Mouse (Mus musculus) 3134 (cell line): ENCODE measurements around the gene Peak1.

Experiments used
- DNase-seq: peaks from one replicate; pipeline ENCODE4 v3.0.0-alpha.2; 2011; ENCODE audit warnings: low spot score; ENCODE audit not compliant: insufficient read length; ENCODE audit errors: extremely low read depth

Peak1 gene

DNA sequence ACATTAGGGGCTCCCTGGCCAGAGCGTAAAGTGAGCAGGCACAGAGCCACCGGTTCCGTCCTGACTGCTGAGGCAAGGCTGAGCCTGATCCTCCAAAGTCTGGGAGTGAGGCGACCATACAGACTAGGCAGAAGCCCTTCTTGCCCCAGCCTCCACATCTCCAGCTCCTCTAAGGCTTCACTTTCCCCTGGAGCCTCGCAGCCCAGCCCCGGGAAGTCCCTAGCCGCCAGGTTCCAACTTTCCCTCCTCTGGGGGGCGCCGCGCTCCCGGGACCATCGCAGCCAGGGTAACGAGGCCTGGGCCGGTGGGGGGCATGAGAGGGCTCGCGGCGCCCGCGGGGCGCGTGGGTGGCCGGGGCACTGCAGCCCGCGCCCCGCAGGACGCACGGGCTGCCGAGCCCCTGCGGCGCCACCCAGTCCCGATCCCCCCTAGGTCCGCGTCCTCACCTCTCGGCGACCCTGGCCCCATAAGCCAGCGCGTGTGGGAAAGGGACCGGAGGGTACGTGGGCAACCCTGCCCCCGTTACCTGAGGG lies 386 bp downstream of the Peak1 start:
- DNase-seq = no peak

- no peak for DNase-seq
Measured at GRCm38 (mm10) chr9:56415935-56416607, 1.8 kb downstream of the Peak1 start.

- no peak for DNase-seq
Measured at GRCm38 (mm10) chr9:56415393-56415792, 2.5 kb downstream of the Peak1 start.

DNA sequence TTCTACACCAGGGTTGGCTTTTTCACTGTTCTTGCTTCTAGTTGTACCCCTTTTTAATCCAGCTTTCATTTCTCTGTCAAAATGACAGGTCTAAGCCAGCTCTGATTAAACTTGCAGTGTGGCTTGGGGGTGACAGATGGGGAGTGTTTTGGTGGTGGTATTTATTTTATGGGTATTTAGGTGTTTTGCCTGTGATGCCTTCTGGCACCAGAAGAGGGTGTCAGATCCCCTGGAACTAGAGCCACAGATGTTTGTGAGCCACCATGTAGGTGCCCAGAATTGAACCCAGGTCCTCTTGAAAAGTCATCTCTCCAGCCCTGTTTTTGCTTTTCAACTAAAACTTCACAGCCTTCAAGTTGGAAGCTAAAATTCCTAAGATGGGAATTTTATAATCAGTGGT lies 3.5 kb downstream of the Peak1 start:
- no peak for DNase-seq

DNA sequence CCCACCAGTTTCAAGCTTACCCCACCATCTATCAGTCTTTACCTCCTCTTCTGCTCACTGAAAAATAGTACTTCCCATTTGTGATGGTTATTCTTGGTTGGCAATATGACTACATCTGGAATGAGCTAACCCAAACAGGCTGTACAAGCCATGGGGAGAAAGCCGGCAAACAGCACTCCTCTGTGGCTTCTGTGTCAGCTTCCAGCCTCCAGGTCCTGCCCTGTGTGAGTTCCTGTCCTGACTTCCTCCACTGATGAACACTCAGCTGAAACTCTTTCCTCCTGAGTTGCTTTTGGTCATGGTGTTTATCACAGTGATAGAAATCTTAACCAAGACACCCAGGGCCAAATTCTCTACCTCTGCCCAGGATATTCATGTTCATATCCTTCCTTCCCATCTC lies 5.2 kb downstream of the Peak1 start:
- DNase-seq = no peak

- no peak for DNase-seq
Measured at GRCm38 (mm10) chr9:56409928-56410327, 7.9 kb downstream of the Peak1 start.

DNA sequence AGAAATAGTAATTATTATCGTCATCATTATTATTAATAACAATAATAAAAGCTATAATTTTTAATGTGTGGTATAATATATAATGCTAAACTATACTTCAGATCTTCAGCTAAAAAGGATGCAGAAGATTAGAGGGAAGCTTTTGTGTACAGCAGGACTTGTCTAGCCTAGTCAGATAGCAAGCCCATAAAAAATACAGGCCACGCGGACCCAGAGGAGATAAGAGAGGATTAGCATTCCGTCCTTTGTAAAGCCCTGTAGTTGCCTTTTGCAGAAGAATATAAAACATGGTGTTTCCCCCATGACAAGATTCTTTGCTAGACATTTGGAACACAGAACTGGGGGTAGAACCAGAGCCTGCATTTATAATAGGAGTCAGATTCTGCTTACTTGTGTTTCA lies 13.2 kb downstream of the Peak1 start:
- no peak for DNase-seq

DNA sequence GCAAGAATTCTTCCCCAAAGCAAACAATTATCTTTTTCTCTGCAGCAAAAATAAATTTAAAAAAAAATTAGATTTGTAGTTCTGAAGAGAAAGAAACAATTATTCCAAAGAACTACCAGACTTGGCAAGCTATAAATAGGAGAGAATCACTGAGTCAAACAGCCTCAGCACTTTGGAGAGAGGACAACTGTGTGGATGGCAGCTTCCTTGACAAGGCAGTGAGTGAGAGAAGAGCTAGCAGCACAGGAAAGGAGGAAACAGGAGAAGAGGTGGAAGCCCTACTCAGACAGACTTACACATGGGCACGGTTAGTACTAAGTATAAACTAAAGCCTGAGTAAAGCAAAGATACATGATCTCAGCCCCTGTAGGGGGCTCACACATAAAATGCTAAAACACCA lies 21.6 kb downstream of the Peak1 start:
- DNase-seq = no peak

GRCm38 (mm10) chr9:56392857-56393256 lies 25.0 kb downstream of the Peak1 start:
- DNase-seq = peak; percentile 16

DNA sequence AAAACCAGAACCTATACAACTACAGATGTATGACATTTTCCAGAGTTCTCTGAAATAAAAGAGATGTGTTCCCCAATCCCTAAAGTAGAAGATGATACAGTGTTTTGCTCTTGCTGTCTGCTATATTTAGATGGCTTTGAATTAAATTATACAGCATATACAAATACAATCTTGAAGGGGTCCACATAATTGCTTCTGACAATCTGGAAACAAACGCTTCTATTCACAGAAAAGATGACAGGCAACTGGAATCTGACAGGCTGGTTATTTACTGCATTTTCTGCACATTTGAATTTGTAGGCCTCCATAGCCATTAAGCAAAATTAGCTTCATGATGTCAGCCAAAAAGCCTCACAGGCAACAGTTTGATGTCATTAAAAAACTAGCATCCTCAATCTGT lies 35.1 kb downstream of the Peak1 start:
- DNase-seq = no peak

DNA sequence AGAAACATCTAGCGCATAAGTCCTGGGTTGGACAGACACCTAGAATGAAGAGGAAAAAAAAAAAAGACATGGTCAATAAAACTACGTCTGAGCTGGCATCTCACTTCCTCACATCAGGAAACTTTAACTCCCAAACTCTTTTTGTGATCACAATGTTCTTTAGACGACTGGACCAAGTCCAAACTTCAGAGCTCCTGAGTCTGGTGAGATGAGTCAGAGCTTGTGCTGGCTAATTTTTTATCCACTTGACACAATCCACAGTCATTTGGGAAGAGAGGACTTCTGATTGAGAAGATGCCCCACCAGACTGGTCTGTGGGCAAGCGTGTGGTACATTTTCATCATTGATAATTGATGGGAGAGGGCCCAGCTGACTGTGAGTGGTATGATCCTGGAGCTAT lies 43.5 kb downstream of the Peak1 start:
- DNase-seq = peak; percentile 25

- DNase-seq = peak; percentile 47
Measured at GRCm38 (mm10) chr9:56370710-56371109, 47.2 kb downstream of the Peak1 start.

DNA sequence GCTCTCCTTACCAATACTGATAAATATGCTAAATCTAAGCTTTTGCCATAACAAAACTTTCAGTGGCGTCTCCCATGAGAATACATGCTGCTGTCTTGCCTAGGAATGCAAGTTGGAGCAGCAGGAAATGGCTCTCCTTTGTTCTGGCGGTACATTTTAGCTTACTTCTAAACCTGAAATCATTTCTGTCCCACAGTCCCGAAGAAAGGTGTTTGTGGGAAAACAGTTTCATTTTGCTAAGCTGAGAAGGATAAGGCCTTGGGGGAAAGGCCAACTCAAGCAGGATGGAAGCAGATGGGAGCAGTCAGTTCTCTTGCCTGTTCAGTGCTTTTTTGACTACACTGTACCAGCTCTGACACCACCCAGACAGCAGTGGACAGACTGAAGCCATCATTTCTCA lies 49.1 kb downstream of the Peak1 start:
- no peak for DNase-seq

DNA sequence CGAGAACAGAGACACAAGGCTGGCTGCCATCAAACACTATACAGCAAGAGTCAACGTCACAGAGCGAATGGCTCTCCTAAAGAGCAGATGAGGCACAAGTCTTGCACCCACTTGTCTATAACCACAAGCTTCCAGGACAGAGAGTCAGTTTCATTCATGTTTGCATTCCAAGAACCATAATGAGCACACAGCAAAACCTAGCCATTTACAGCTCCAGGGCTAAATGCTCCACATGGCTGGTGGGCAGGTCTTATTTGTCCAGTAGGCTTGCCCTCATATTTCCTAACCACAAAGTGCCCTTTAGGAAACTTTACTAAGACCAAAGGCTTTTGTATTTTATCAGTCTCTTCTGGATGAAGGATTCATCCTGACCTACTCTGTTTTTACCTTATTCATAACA lies 54.6 kb downstream of the Peak1 start:
- DNase-seq = no peak

- no peak for DNase-seq
Measured at GRCm38 (mm10) chr9:56359261-56359660, 58.6 kb downstream of the Peak1 start.

- no peak for DNase-seq
Measured at GRCm38 (mm10) chr9:56355186-56355585, 62.7 kb downstream of the Peak1 start.

DNA sequence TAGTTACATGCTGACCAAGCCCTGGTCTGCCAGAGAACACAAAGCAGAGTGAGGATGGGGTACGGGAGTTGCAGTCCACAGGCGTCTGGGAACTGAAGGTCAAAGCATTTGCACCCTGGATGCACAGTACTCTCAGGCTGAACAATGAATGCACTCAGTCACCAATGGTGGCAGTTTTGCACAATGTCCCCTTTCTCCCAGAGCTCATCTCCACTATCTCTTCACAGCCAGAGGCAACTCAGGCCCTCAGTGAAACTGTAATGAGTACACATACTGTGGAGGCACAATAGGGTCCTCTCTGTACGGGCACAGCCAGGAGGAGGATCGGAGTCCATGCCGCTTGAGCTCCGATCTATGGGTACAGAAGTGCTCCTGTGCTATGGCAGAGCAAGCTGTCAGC lies 71.5 kb downstream of the Peak1 start:
- DNase-seq = no peak

DNA sequence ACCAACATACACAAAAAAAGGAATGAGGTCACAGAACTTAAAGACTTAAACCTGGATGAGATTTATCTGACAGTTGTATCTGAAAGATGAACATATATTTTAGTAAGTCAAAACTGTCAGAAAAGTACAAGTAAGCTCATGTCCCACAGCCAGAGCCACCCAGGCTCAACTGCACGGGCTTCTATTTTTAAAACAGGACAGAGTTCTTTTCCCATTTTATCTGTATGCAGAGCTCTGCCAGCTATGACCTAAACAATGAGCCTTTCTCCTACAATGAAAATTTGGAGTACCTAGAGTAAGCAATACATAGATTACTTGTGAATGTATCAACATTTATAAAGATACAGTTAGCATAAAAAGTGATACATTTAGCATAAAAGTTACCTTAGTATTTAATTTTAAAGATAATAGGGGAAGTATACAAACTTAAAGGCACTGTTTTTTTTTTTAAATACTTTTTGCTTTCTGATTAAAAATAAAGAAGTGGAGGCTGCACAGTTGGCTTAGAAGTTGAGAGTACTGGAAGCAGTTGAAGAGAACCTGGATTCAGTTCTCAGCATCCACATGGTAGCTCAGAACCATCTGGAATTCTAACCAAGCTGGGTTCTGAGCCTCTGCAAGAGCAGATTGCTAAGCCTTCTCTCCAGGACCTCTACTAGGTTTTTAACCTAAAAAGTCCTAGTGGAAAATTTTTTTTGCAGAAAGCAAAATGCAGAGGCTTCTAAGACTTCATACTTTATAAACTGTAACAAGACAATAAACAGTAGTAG lies 78.3 kb downstream of the Peak1 start:
- DNase-seq = no peak

DNA sequence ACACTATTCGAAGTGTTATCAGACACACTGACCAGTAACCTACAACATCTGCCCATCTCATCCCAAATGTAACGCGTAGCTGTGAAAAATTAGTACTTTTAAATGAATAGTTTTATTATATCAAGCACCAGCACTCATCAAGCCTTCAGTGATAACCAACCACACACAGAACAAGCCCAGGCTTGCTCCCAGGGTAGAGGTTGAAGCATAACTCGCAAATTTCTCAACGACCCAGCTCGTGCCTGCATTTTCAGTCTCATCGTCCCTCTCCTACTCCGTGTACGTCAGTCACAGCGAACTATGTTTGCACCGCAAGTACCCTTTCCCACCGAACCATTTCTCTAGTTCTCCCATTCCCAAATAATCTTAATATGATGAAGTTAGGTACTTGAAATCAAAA lies 83.5 kb downstream of the Peak1 start:
- no peak for DNase-seq

GRCm38 (mm10) chr9:56332774-56333173 lies 85.1 kb downstream of the Peak1 start:
- DNase-seq = no peak

DNA sequence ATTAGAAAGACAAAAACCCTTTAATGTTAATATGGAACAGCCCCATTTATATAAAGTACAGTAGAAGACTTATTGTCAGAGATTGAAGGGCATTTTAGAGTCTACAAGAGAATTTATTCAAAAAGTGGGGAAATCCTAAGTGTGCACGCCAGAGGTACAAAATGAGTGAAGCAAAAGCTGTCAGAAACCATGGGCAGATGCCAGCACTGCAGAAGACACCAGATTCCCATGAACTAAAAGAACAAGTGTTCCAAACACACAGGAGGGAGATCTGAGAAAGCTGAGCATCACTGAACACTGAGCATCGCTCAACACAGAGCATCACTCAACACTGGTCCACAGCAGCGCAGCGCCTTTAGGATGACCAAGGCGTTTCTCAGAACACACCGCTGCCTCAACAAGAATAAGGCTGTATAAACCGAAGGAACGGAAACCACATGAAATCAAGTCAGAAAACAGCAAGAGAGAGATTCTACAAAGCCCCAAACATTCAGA lies 91.3 kb downstream of the Peak1 start:
- DNase-seq = no peak

- DNase-seq = no peak
Measured at GRCm38 (mm10) chr9:56325725-56326124, 92.1 kb downstream of the Peak1 start.
